Mouse (Mus musculus): ENCODE data around the gene Asb15.

GRCm38 (mm10) chr6:24555488-24555887 lies 27.5 kb downstream of the Asb15 start:
- no peak for TF ChIP-seq CTCF (IDR thresholded peaks at IDR 0.05; ENCODE audit: borderline replicate concordance, insufficient read depth, low read length)
- no peak for TF ChIP-seq POLR2A (IDR thresholded peaks at IDR 0.05; ENCODE audit: low read depth, low read length)

Data from embryonic fibroblast, embryonic 13.5 days (primary cell).